Mouse (Mus musculus) midbrain, embryonic 10.5 days (tissue): ENCODE results near the gene Inhbb. TPM values are rescaled to one million over a fixed set of nuclear protein-coding genes. Genes with fewer than 3 reads are reported as not detected.
A peak's percentile ranks its signal among the peaks of the same experiment; 100 is the strongest.

Experiments used
- DNase-seq: peaks from one replicate; pipeline ENCODE4 v3.0.0-alpha.2; 2017; ENCODE audit warnings: low spot score
- H3K27ac ChIP-seq: fragments of 300-500 bp; sonication (generic); replicated peaks from 2 replicates; pipeline ENCODE4 v1.5.1; 2016; ENCODE audit warnings: mild to moderate bottlenecking
- H3K27me3 ChIP-seq: fragments of 300-500 bp; sonication (generic); 2 replicates; pipeline ENCODE4 v1.6.1; 2016; ENCODE audit warnings: low read depth, mild to moderate bottlenecking; ENCODE audit not compliant: poor library complexity, severe bottlenecking
- H3K36me3 ChIP-seq: fragments of 300-500 bp; sonication (generic); 2 replicates; pipeline ENCODE4 v1.6.1; 2016; ENCODE audit warnings: mild to moderate bottlenecking, moderate library complexity
- H3K4me1 ChIP-seq: fragments of 300-500 bp; sonication (generic); 2 replicates; pipeline ENCODE4 v1.6.1; 2016
- H3K4me3 ChIP-seq: fragments of 300-500 bp; sonication (generic); 2 replicates; pipeline ENCODE4 v1.5.1; 2016; ENCODE audit warnings: mild to moderate bottlenecking, moderate library complexity
- H3K9me3 ChIP-seq: fragments of 300-500 bp; sonication (generic); replicated peaks from 2 replicates; pipeline ENCODE4 v1.6.1; 2016; ENCODE audit warnings: mild to moderate bottlenecking
- WGBS: fragments of 180-500 bp; shearing (Covaris S2); methylation state at CpG from one replicate; pipeline ENCODE4 v1.1.7; 2016; 5-methylcytosine and 5-hydroxymethylcytosine counted together
- polyA plus RNA-seq: library from polyadenylated mRNA; unstranded; fragments of >200 nt; fragmentation: Nextera tagmentation; extraction: Ambion mirVana; gene quantifications from 2 replicates; pipeline ENCODE4 v1.2.1, GENCODE M21; 2016

The Inhbb gene
- 0.25 and 0.50 TPM in 2 replicates for polyA plus RNA-seq

- no peaks in the 10 kb centered on the region for H3K9me3 ChIP-seq
- no peaks in the 10 kb centered on the region for H3K36me3 ChIP-seq
- H3K27me3 ChIP-seq, result peaks cover 98% of the 10 kb centered on the region
- WGBS, result under 1% methylated on average over 72 of the region's 92 CpGs
- peak within 1 kb of the TSS; percentile 70 for H3K4me3 ChIP-seq
- DNase-seq, result peak; percentile 73
- peaks cover 45% of the 10 kb centered on the region for H3K4me1 ChIP-seq
- peak within 1 kb of the TSS; percentile 75 for H3K27ac ChIP-seq
Observed at GRCm38 (mm10) chr1:119421576-119422421, at the start of gene Inhbb. Gene Inhbb (minus strand): TSS chr1:119422248.

GRCm38 (mm10) chr1:119463386-119463785 lies 41.3 kb upstream of the Inhbb start:
- Histone ChIP-seq H3K4me1 (no peaks in the 10 kb centered on the region), H3K36me3 (no peaks in the 10 kb centered on the region), H3K27me3 (0 out of 2 replicates have a peak, but pooled peaks cover 3% of the 10 kb centered on the region), H3K4me3 (no peak overlapping the region), H3K9me3 (no peaks in the 10 kb centered on the region), H3K27ac (no peak overlapping the region)
- peak; percentile 56 for DNase-seq
- WGBS, result 49% methylated on average over 2 of the region's 2 CpGs

DNA sequence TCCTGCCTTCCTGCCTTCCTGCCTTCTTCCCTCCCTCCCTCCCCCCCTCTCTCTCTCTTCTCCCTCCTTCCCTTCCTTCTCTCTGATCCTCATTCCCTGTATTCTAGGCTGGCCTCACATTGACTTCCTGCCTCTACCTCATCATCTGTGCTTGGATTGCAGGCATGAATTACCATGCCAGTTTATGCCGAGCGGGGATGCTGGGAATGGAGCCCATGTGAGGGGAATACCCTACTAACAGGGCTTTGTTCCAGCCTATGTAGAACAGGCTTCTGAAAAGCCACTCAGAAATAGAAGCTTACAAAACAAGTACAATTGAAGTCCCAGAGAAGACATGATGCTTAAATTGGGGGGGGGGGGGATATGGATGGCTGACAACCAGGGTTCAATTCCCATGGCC lies 38.0 kb upstream of the Inhbb start:
- H3K27ac ChIP-seq, result no peak overlapping the region
- WGBS, result 87% methylated on average over 2 of the region's 2 CpGs
- 0 out of 2 replicates have a peak, but pooled peaks cover 3% of the 10 kb centered on the region for H3K27me3 ChIP-seq

GRCm38 (mm10) chr1:119457993-119458605 lies 36.1 kb upstream of the Inhbb start:
- Histone ChIP-seq H3K36me3 (no peaks in the 10 kb centered on the region), H3K27ac (no peak overlapping the region), H3K27me3 (0 out of 2 replicates have a peak, but pooled peaks cover 3% of the 10 kb centered on the region), H3K4me3 (no peak overlapping the region), H3K9me3 (no peaks in the 10 kb centered on the region), H3K4me1 (no peaks in the 10 kb centered on the region)
- DNase-seq, result peak; percentile 52
- 23% methylated on average over 10 of the region's 10 CpGs for WGBS

More for the DNA sequence above, 38.0 kb upstream of the Inhbb start:
- H3K4me3 ChIP-seq, result no peak overlapping the region
- no peaks in the 10 kb centered on the region for H3K9me3 ChIP-seq
- no peaks in the 10 kb centered on the region for H3K36me3 ChIP-seq
- DNase-seq, result no peak
- no peaks in the 10 kb centered on the region for H3K4me1 ChIP-seq

DNA sequence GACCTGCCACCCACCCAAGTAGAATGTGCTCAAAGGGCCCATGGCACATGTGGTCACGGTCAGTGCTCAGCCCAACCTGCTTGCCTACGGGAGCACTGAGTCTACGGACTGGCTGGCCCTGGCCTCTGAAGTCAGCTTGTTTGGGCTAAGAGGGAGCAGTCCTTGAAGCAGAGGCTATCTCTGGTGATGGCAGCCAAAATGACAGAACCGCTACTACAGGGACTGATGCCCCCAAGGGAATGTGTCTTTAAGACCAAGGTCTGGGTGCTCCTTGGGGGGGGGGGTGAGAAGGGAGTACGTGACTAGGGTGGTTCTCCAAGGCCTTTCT lies 35.4 kb upstream of the Inhbb start:
- no peak for DNase-seq
- no peak overlapping the region for H3K4me3 ChIP-seq
- 72% methylated on average over 5 of the region's 5 CpGs for WGBS
- H3K4me1 ChIP-seq, result no peaks in the 10 kb centered on the region
- no peaks in the 10 kb centered on the region for H3K36me3 ChIP-seq
- H3K27ac ChIP-seq, result no peak overlapping the region
- H3K27me3 ChIP-seq, result 0 out of 2 replicates have a peak, but pooled peaks cover 3% of the 10 kb centered on the region
- H3K9me3 ChIP-seq, result no peaks in the 10 kb centered on the region

DNA sequence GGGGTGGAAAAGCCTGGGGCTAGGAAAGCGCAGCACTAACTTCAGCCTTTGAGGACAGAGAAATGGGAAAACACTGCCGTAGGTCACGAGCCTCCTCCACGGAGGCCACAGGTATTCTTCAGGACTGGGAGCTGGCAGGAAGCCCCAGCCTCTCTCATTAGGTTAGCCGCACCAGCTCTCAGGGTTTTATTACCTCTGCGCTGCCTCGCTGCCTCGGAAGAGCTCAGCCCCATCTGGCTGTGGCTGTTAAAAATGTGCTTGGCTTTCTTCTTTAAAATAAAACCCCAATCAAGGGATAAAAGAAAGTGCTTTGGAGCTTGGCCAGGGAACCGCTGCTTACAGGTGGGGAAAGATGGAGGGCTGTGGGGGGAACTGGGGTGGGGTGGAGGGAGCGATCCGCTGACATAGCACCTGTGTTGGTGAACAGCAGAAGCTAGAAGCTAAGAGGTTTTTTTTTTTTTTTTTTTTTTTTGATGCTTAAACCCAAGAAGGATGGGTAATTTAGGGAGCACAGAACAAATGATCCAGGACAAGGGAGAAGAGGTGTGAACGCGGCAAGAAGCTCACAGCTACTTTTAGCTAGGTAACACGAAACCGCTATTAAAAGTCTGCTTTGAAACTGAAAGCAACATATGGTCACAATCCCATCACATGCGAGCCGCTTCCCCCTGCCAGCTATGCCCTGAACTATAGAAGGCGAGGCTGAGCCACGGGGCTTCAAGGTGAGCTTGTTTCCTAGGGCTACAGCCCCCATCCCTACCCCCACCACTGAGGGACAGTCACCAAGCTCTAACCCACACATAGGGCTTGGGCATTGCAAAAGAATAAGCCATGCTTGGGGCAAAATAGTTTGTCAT lies 34.9 kb upstream of the Inhbb start:
- Histone ChIP-seq H3K4me1 (no peaks in the 10 kb centered on the region), H3K27me3 (0 out of 2 replicates have a peak, but pooled peaks cover 3% of the 10 kb centered on the region), H3K4me3 (no peak overlapping the region), H3K9me3 (no peaks in the 10 kb centered on the region), H3K27ac (no peak overlapping the region), H3K36me3 (no peaks in the 10 kb centered on the region)
- WGBS, result 65% methylated on average over 19 of the region's 19 CpGs
- no peak for DNase-seq

- no peak overlapping the region for H3K27ac ChIP-seq
- no peaks in the 10 kb centered on the region for H3K4me1 ChIP-seq
- no peak for DNase-seq
- H3K9me3 ChIP-seq, result no peaks in the 10 kb centered on the region
- no peaks in the 10 kb centered on the region for H3K27me3 ChIP-seq
- no peak overlapping the region for H3K4me3 ChIP-seq
- 63% methylated on average over 3 of the region's 4 CpGs for WGBS
- H3K36me3 ChIP-seq, result no peaks in the 10 kb centered on the region
Observed at GRCm38 (mm10) chr1:119453731-119454130, 31.7 kb upstream of the Inhbb start.

DNA sequence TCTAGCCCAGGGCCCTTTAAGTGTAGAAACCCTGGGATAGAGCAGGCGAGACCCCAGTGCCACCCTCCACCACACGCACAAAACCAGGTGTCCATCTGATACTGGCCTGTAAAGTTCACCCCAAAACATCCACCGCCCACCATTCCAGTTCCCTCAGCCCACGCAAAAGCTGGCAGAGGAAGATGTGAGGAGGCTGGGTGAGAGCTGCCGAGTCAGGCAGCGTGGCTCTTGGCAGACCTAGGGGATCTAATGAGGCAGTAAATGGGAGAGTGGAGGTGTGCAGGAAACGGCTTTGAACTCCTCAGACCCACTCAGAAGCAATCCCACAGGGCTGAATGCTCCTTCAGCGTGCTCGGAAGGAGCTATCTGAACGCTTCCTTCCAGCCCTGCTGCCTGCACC lies 29.4 kb upstream of the Inhbb start:
- no peak for DNase-seq
- H3K9me3 ChIP-seq, result no peaks in the 10 kb centered on the region
- no peak overlapping the region for H3K4me3 ChIP-seq
- H3K27ac ChIP-seq, result no peak overlapping the region
- no peaks in the 10 kb centered on the region for H3K4me1 ChIP-seq
- H3K36me3 ChIP-seq, result no peaks in the 10 kb centered on the region
- H3K27me3 ChIP-seq, result no peaks in the 10 kb centered on the region
- 79% methylated on average over 10 of the region's 10 CpGs for WGBS

GRCm38 (mm10) chr1:119450651-119451345 lies 28.8 kb upstream of the Inhbb start:
- 87% methylated on average over 10 of the region's 10 CpGs for WGBS
- H3K4me1 ChIP-seq, result no peaks in the 10 kb centered on the region
- H3K4me3 ChIP-seq, result no peak overlapping the region
- no peaks in the 10 kb centered on the region for H3K27me3 ChIP-seq
- H3K36me3 ChIP-seq, result no peaks in the 10 kb centered on the region
- H3K9me3 ChIP-seq, result no peaks in the 10 kb centered on the region
- DNase-seq, result no peak
- H3K27ac ChIP-seq, result no peak overlapping the region

DNA sequence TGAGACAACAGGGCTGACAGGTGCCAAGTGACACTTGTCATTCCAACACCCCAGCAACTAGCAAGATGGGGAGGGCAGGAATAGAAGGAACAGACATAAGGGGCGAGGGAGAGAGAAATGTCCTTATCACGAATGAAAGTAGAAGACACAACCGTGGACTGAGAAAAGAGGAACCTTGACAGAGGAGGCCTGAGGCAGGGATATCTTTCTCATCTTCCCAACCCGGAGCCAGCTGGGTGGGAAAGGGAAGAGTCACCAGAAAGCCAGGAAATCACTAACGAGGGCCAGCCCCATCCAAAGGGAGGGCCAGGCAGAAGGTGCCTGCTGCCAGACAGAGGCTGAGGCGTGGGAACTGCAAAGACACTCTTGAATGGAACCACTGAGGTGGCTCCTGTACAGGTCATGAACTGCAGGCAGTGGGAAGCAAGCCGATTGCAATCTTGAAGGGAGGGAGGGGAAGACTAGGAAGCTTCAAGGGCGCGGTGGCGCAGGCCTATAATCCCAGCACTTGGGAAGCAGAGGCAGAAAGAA lies 24.8 kb upstream of the Inhbb start:
- H3K36me3 ChIP-seq, result no peaks in the 10 kb centered on the region
- no peak overlapping the region for H3K4me3 ChIP-seq
- H3K4me1 ChIP-seq, result no peaks in the 10 kb centered on the region
- no peak for DNase-seq
- H3K27me3 ChIP-seq, result no peaks in the 10 kb centered on the region
- WGBS, result 71% methylated on average over 10 of the region's 10 CpGs
- no peak overlapping the region for H3K27ac ChIP-seq
- no peaks in the 10 kb centered on the region for H3K9me3 ChIP-seq

DNA sequence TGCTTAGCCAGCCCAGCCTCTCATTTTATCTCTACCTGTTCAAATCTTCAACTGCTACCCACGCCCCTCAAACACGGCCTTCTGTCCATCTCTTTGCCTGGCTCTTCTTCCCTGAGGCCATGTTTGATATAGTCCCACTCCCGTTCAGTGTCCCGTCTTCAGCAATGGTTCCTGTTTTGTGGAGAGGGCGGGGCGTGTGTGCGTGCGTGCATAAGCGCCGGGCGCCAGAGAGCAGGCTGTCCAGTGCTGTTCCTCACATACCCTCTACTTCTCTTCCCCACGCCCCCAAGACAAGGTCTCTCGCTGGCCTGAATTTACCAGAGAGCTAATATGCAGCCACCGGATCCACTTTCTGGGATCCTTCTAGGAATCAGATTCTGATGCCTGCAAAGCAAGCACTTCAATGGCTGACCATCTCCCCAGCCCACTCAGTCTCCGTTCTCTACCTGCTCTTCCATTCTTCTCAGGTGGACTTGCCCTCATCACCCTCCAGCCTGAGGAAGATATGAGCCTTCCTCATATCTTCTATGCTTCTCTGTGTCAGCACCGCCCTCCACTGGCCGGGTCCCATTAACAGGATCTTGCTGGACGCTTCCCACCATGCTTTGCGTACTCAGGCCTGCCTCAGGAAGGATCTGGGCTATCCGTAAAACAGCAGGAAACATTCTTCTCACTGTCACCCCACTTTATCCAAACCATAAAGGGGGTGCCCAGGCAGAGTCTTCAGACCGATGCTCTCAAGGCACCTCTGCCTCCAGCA lies 21.7 kb upstream of the Inhbb start:
- DNase-seq, result no peak
- H3K4me1 ChIP-seq, result no peaks in the 10 kb centered on the region
- 86% methylated on average over 21 of the region's 21 CpGs for WGBS
- no peaks in the 10 kb centered on the region for H3K36me3 ChIP-seq
- H3K27me3 ChIP-seq, result no peaks in the 10 kb centered on the region
- no peak overlapping the region for H3K27ac ChIP-seq
- H3K9me3 ChIP-seq, result no peaks in the 10 kb centered on the region
- no peak overlapping the region for H3K4me3 ChIP-seq
